Mouse (Mus musculus) kidney, adult 2 months (tissue): ENCODE results near the gene Tnfaip2.

Experiments used
- CTCF ChIP-seq: fragments of 200-500 bp; conservative IDR thresholded peaks from 2 replicates; pipeline ENCODE4 v1.5.1; 2011; ENCODE audit warnings: low read depth, mild to moderate bottlenecking, control low read depth, low read length, moderate library complexity, mixed read lengths; ENCODE audit not compliant: insufficient read depth, insufficient read length
- POLR2A ChIP-seq: fragments of 200-500 bp; IDR thresholded peaks from one replicate; pipeline ENCODE4 v1.6.1; 2011; ENCODE audit warnings: low read depth, low read length, control low read depth

- TF ChIP-seq POLR2A (no peak), CTCF (no peak)
These were observed 11.1 kb upstream of the Tnfaip2 start for GRCm38 (mm10) chr12:111430868-111431817.
